ENCODE assay signal across 8 mouse cellular contexts in genomic region chr13:58157036-58157435, GRCm38 (mm10). TPM values are rescaled to one million over a fixed set of nuclear protein-coding genes. Genes with fewer than 3 reads are reported as not detected.
DNase-seq lines count a peak whose midpoint lies in the region; ATAC-seq and TF ChIP-seq lines count a peak whose summit lies in the region.

No protein-coding gene starts in this region.

- ATAC-seq in heart, embryonic 13.5 days (ENCODE audit: extremely low read depth, insufficient number of reproducible peaks, low FRiP score, low TSS enrichment), result no peak
- ATAC-seq in forebrain, embryonic 11.5 days (replicated peaks; ENCODE audit: low FRiP score), result no peak
- no peak for ATAC-seq in stomach, embryonic 15.5 days (ENCODE audit: insufficient read depth, low FRiP score, low read depth)

- 16% methylated on average over 8 of the region's 8 CpGs for WGBS in heart, embryonic 13.5 days
- 28% methylated on average over 8 of the region's 8 CpGs for WGBS in forebrain, embryonic 11.5 days
- whole genome bisulfite sequencing in liver, adult 2 months, result 32% methylated on average over 8 of the region's 8 CpGs
- WGBS in stomach, embryonic 15.5 days, result 19% methylated on average over 8 of the region's 8 CpGs

- peak overlapping the region; percentile 96 for H3K4me3 ChIP-seq in heart, embryonic 13.5 days
- peak overlapping the region; percentile 77 for H3K4me3 ChIP-seq in forebrain, embryonic 11.5 days (ENCODE audit: low read depth, low read length)
- H3K4me3 ChIP-seq in liver, adult 2 months (ENCODE audit: insufficient read depth, low read depth, low read length), result peak overlapping the region; percentile 91; the same call in 1 of the 2 replicates
- peak overlapping the region; percentile 90 for H3K4me3 ChIP-seq in stomach, embryonic 15.5 days (replicated peaks)

- intact Hi-C loops in heart, postnatal 25 days (cut with DNase I), result loop anchor here (5.0 kb wide), 2 partner anchors 60 to 430 kb away; partner anchors contain the start of gene Ubqln1

- H3K4me2 ChIP-seq in heart, embryonic 13.5 days, result peak overlapping the region; percentile 98
- H3K4me2 ChIP-seq in forebrain, embryonic 11.5 days (ENCODE audit: low read depth, low read length, severe bottlenecking), result peak overlapping the region; percentile 98
- H3K4me2 ChIP-seq in stomach, embryonic 15.5 days, result peak overlapping the region; percentile 94

- H3K4me1 ChIP-seq in heart, embryonic 13.5 days, result peaks cover 12% of the 10 kb centered on the region
- H3K4me1 ChIP-seq in forebrain, embryonic 11.5 days (replicated peaks; ENCODE audit: control insufficient read depth, insufficient read depth, low read length), result no peaks in the 10 kb centered on the region
- H3K4me1 ChIP-seq in liver, adult 2 months (ENCODE audit: control insufficient read depth, insufficient read depth, low read length), result no peaks in the 10 kb centered on the region
- H3K4me1 ChIP-seq in stomach, embryonic 15.5 days, result peaks cover 3% of the 10 kb centered on the region; the same call in 1 of the 2 replicates

- peak overlapping the region; percentile 90 for H3K9ac ChIP-seq in heart, embryonic 13.5 days
- H3K9ac ChIP-seq in forebrain, embryonic 11.5 days (ENCODE audit: low read length), result peak overlapping the region; percentile 76; the same call in 1 of the 2 replicates
- H3K9ac ChIP-seq in liver, adult 2 months (ENCODE audit: low read depth, low read length), result no peak overlapping the region
- H3K9ac ChIP-seq in stomach, embryonic 15.5 days, result no peak overlapping the region

- H3K79me2 ChIP-seq in liver, adult 2 months (ENCODE audit: control insufficient read depth, insufficient read depth, low read length), result no peaks in the 10 kb centered on the region; the same call in 1 of the 2 replicates

- no peak for TF ChIP-seq POLR2A in liver, adult 2 months (IDR thresholded peaks at IDR 0.05; ENCODE audit: extremely low read depth, insufficient read depth, low read length)

- 0 out of 2 replicates have a peak overlapping the region, but pooled peaks have one; percentile 20 for H3K27ac ChIP-seq in heart, embryonic 13.5 days (replicated peaks)
- no peak overlapping the region for H3K27ac ChIP-seq in forebrain, embryonic 11.5 days (ENCODE audit: low read depth, low read length)
- H3K27ac ChIP-seq in liver, adult 2 months (replicated peaks; ENCODE audit: insufficient read depth, low read depth, low read length), result no peak overlapping the region
- no peak overlapping the region for H3K27ac ChIP-seq in stomach, embryonic 15.5 days

- H3K36me3 ChIP-seq in heart, embryonic 13.5 days, result peaks cover 24% of the 10 kb centered on the region
- peaks cover 10% of the 10 kb centered on the region for H3K36me3 ChIP-seq in forebrain, embryonic 11.5 days (ENCODE audit: control insufficient read depth, insufficient read depth, low read length)
- H3K36me3 ChIP-seq in liver, adult 2 months (ENCODE audit: control insufficient read depth, insufficient read depth, low read length), result peaks cover 12% of the 10 kb centered on the region
- H3K36me3 ChIP-seq in stomach, embryonic 15.5 days, result peaks cover 18% of the 10 kb centered on the region

- no peaks in the 10 kb centered on the region for H3K27me3 ChIP-seq in heart, embryonic 13.5 days (replicated peaks)
- H3K27me3 ChIP-seq in forebrain, embryonic 11.5 days (ENCODE audit: control insufficient read depth, insufficient read depth, low read length), result no peaks in the 10 kb centered on the region
- no peaks in the 10 kb centered on the region for H3K27me3 ChIP-seq in liver, adult 2 months (ENCODE audit: control insufficient read depth, insufficient read depth, low read length)
- H3K27me3 ChIP-seq in stomach, embryonic 15.5 days (replicated peaks), result no peaks in the 10 kb centered on the region

- DNase-seq in heart, postnatal 25 days (ENCODE audit: low spot score), result no peak
- peak; percentile 57 for DNase-seq in MEL-GATA-1-ER (ENCODE audit: extremely low read depth, low read depth)
- no peak for DNase-seq in forebrain, embryonic 11.5 days (ENCODE audit: low spot score)
- no peak for DNase-seq in liver, adult 2 months (ENCODE audit: extremely low read depth, low read depth, low spot score)
- DNase-seq in spleen, postnatal 14 days (ENCODE audit: low spot score in 2 of 2), result no peak
- no peak for DNase-seq in right cerebral cortex, postnatal 36 days (ENCODE audit: low spot score in 2 of 2)

- TF ChIP-seq CTCF in liver, adult 2 months (IDR thresholded peaks at IDR 0.05; ENCODE audit: low read depth, low read length), result no peak

- H3K9me3 ChIP-seq in heart, embryonic 13.5 days, result no peaks in the 10 kb centered on the region
- H3K9me3 ChIP-seq in forebrain, embryonic 11.5 days (ENCODE audit: control insufficient read depth, low read length), result no peaks in the 10 kb centered on the region
- H3K9me3 ChIP-seq in stomach, embryonic 15.5 days, result no peaks in the 10 kb centered on the region

RNA-seq across cellular contexts. Expression of gene Idnk, which starts 0.4 kb away (rescaled TPM):
- 26.0 and 28.7 TPM in 2 replicates for polyA plus RNA-seq in heart, embryonic 13.5 days (2015; fragmentation: Nextera tagmentation; extraction: Ambion mirVana)
- 10 to 100 TPM; 23.2 to 24.3 TPM for total RNA-seq in heart, postnatal 25 days (2021)
- polyA plus RNA-seq in forebrain, embryonic 11.5 days (2014; fragmentation: Nextera tagmentation; extraction: Ambion mirVana), result 41.6 and 45.8 TPM in 2 replicates
- total RNA-seq in liver, adult 2 months (2014; rRNA removed), result 34.0 and 34.5 TPM in 2 replicates
- 26.9 and 27.3 TPM in 2 replicates for polyA plus RNA-seq in liver, adult 2 months (2012; rRNA removed)
- polyA plus RNA-seq in stomach, embryonic 15.5 days (2015; fragmentation: Nextera tagmentation; extraction: Ambion mirVana), result 40.0 TPM in 2 replicates

RNA-seq across cellular contexts. Expression of gene Hnrnpa0, which starts 28.7 kb away (rescaled TPM):
- polyA plus RNA-seq in heart, embryonic 13.5 days (2015; fragmentation: Nextera tagmentation; extraction: Ambion mirVana), result 18.6 and 18.8 TPM in 2 replicates
- total RNA-seq in heart, postnatal 25 days (2021), result 10 to 100 TPM; 64.3 to 70.2 TPM
- 50.5 and 51.2 TPM in 2 replicates for polyA plus RNA-seq in forebrain, embryonic 11.5 days (2014; fragmentation: Nextera tagmentation; extraction: Ambion mirVana)
- total RNA-seq in liver, adult 2 months (2014; rRNA removed), result 16.1 and 20.3 TPM in 2 replicates
- 35.4 and 36.0 TPM in 2 replicates for polyA plus RNA-seq in liver, adult 2 months (2012; rRNA removed)
- polyA plus RNA-seq in stomach, embryonic 15.5 days (2015; fragmentation: Nextera tagmentation; extraction: Ambion mirVana), result 34.1 and 34.7 TPM in 2 replicates

RNA-seq across cellular contexts. Expression of gene Klhl3, which starts 43.6 kb away (rescaled TPM):
- polyA plus RNA-seq in heart, embryonic 13.5 days (2015; fragmentation: Nextera tagmentation; extraction: Ambion mirVana), result 4.6 and 5.5 TPM in 2 replicates
- 1 to 10 TPM; 2.6 TPM for total RNA-seq in heart, postnatal 25 days (2021)
- polyA plus RNA-seq in forebrain, embryonic 11.5 days (2014; fragmentation: Nextera tagmentation; extraction: Ambion mirVana), result 3.1 TPM in 2 replicates
- 4.0 and 4.7 TPM in 2 replicates for total RNA-seq in liver, adult 2 months (2014; rRNA removed)
- 3.2 TPM in 2 replicates for polyA plus RNA-seq in liver, adult 2 months (2012; rRNA removed)
- 3.2 and 3.4 TPM in 2 replicates for polyA plus RNA-seq in stomach, embryonic 15.5 days (2015; fragmentation: Nextera tagmentation; extraction: Ambion mirVana)

RNA-seq across cellular contexts. Expression of gene Ubqln1, which starts 58.4 kb away (rescaled TPM):
- polyA plus RNA-seq in heart, embryonic 13.5 days (2015; fragmentation: Nextera tagmentation; extraction: Ambion mirVana), result 70.3 and 71.3 TPM in 2 replicates
- 10 to 100 TPM; 48.2 to 50.2 TPM for total RNA-seq in heart, postnatal 25 days (2021)
- 153 and 158 TPM in 2 replicates for polyA plus RNA-seq in forebrain, embryonic 11.5 days (2014; fragmentation: Nextera tagmentation; extraction: Ambion mirVana)
- 77.4 and 87.1 TPM in 2 replicates for total RNA-seq in liver, adult 2 months (2014; rRNA removed)
- polyA plus RNA-seq in liver, adult 2 months (2012; rRNA removed), result 119 and 146 TPM in 2 replicates
- 96.7 and 104 TPM in 2 replicates for polyA plus RNA-seq in stomach, embryonic 15.5 days (2015; fragmentation: Nextera tagmentation; extraction: Ambion mirVana)

Comparison
In these comparisons a context has a peak if more than half of its experiments do, and no peak if none do; other contexts are left out.
1. H3K9ac ChIP-seq: peak in heart, embryonic 13.5 days (single experiment) and forebrain, embryonic 11.5 days (single experiment); none in liver, adult 2 months (single experiment) and stomach, embryonic 15.5 days (single experiment).
2. Peak in every context shown above with its lines, with median percentiles within 50 percentile points of each other: H3K4me2 ChIP-seq and H3K4me3 ChIP-seq.